Mouse (Mus musculus) intestine, embryonic 14.5 days (tissue): Measurements from ENCODE around the gene Cyp1a2. TPM values are rescaled to one million over a fixed set of nuclear protein-coding genes. Genes with fewer than 3 reads are reported as not detected.

Experiments
- ATAC-seq: fragments of 200-750 bp; cut with Nextera tagmentation; replicated peaks from 2 replicates; pipeline ENCODE4 v1.8.0; 2017; ENCODE audit warnings: low read depth, moderate number of reproducible peaks, moderate TSS enrichment, moderate library complexity; ENCODE audit not compliant: low FRiP score, low TSS enrichment
- DNase-seq: peaks from one replicate; pipeline ENCODE4 v3.0.0-alpha.2; 2018; ENCODE audit warnings: low spot score
- H3K27ac ChIP-seq: fragments of 300-500 bp; sonication (generic); 2 replicates; pipeline ENCODE4 v1.5.1; 2014; ENCODE audit warnings: low read depth, mild to moderate bottlenecking, control low read depth
- H3K27me3 ChIP-seq: fragments of 300-500 bp; sonication (generic); replicated peaks from 2 replicates; pipeline ENCODE4 v1.6.1; 2014; ENCODE audit warnings: low read length, control low read depth; ENCODE audit not compliant: control insufficient read depth, insufficient read depth
- H3K36me3 ChIP-seq: fragments of 300-500 bp; sonication (generic); 2 replicates; pipeline ENCODE4 v1.6.1; 2014; ENCODE audit warnings: low read length, control low read depth; ENCODE audit not compliant: control insufficient read depth, insufficient read depth
- H3K4me1 ChIP-seq: fragments of 300-500 bp; sonication (generic); replicated peaks from 2 replicates; pipeline ENCODE4 v1.6.1; 2014; ENCODE audit warnings: low read length, control low read depth, mixed read lengths; ENCODE audit not compliant: control insufficient read depth, insufficient read depth
- H3K4me2 ChIP-seq: fragments of 300-500 bp; sonication (generic); 2 replicates; pipeline ENCODE4 v1.6.1; 2014; ENCODE audit warnings: low read length
- H3K4me3 ChIP-seq: fragments of 300-500 bp; sonication (generic); 2 replicates; pipeline ENCODE4 v1.5.1; 2014; ENCODE audit warnings: low read depth, low read length, control low read depth, mixed read lengths
- H3K9ac ChIP-seq: fragments of 300-500 bp; sonication (generic); 2 replicates; pipeline ENCODE4 v1.6.1; 2014; ENCODE audit warnings: mild to moderate bottlenecking, low read length
- H3K9me3 ChIP-seq: fragments of 300-500 bp; sonication (generic); 2 replicates; pipeline ENCODE4 v1.6.1; 2016; ENCODE audit warnings: low read length, control low read depth; ENCODE audit not compliant: control insufficient read depth
- WGBS: fragments of 180-500 bp; shearing (Covaris S2); extraction: QIAGEN DNeasy Blood & Tissue Kit; methylation state at CpG from one replicate; pipeline ENCODE4 v1.1.7; 2014; 5-methylcytosine and 5-hydroxymethylcytosine counted together
- polyA plus RNA-seq: library from polyadenylated mRNA; unstranded; fragments of >200 nt; fragmentation: Nextera tagmentation; extraction: Ambion mirVana; gene quantifications from 2 replicates; pipeline ENCODE4 v1.2.1, GENCODE M21; 2014

Gene Cyp1a2
- polyA plus RNA-seq, 1 experiment from 2014 or later = not detected

DNA sequence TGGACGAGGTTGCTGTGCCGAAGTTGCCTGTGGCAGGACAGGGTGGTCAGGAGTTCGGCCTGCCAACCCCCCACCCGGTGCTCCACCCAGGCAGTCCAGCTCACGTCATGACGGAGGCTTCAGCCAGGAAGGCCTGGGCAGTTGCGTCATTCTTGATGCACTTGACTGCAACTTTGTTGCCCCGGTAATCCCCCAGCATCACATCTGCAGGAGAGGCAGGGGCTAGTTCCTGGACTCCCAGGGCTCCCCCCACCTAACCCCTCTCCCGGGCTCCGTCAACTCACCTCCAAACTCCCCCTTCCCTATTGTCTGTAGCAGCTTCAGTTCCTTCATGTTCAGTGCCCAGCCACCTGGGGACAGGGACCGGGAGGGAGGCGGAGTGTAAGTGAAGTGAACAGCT lies 54.8 kb downstream of the Cyp1a2 start:
- WGBS = 91% methylated on average over 12 of the region's 12 CpGs
- ATAC-seq (no peak), DNase-seq (no peak)
- H3K9me3 ChIP-seq = no peaks in the 10 kb centered on the region
- no peaks in the 10 kb centered on the region; the same call in 1 of the 2 replicates for H3K4me1 ChIP-seq
- no peak overlapping the region for H3K9ac ChIP-seq
- H3K27me3 ChIP-seq = no peaks in the 10 kb centered on the region
- no peak overlapping the region for H3K4me2 ChIP-seq
- H3K36me3 ChIP-seq = peaks cover 77% of the 10 kb centered on the region
- no peak overlapping the region for H3K4me3 ChIP-seq
- H3K27ac ChIP-seq = no peak overlapping the region

DNA sequence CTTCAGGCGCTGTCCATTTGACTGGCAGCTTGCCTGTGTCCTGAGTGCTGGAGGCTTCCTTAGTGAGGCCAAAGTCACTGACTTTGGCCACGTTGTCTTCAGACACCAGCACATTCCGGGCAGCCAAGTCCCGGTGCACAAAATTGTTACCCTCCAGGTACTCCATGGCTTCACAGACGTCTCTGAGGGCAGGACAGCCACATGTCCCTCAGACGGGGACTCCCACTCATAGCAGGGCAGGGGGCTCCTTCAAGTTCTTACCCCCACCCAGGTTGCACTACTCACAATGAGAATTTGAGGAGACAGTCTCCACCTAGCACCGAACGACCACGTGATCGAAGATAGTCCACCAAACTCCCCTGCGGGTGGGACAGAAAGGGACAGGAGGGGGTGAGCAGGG lies 55.6 kb downstream of the Cyp1a2 start:
- no peak overlapping the region for H3K9ac ChIP-seq
- no peak for DNase-seq
- no peak overlapping the region for H3K4me3 ChIP-seq
- no peaks in the 10 kb centered on the region for H3K4me1 ChIP-seq
- no peaks in the 10 kb centered on the region for H3K27me3 ChIP-seq
- peaks cover 72% of the 10 kb centered on the region for H3K36me3 ChIP-seq
- H3K27ac ChIP-seq = no peak overlapping the region
- no peak overlapping the region for H3K4me2 ChIP-seq
- ATAC-seq = no peak
- 90% methylated on average over 11 of the region's 11 CpGs for WGBS
- H3K9me3 ChIP-seq = no peaks in the 10 kb centered on the region

DNA sequence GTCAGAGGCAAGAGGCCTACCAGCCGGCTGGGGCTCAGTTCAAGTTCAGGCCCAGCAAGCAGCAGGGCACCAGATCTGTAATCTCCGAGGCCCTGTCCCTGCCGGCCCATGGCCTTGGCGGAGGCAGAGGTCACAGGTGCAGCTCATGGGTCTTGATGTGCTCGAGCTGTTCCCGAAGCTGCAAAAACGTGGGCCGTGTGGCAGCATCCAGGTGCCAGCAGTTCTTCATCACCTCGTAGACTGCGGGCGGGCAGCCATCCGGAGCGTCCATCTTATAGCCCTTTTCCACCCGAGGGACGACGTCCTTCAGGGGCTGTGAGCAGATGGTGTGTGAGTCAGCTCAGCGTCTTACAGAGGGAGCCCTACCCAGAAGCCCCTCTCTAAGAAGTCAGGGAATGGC lies 56.3 kb downstream of the Cyp1a2 start:
- Histone ChIP-seq H3K9ac (no peak overlapping the region), H3K4me2 (no peak overlapping the region), H3K4me1 (no peaks in the 10 kb centered on the region), H3K27ac (no peak overlapping the region), H3K4me3 (no peak overlapping the region), H3K27me3 (no peaks in the 10 kb centered on the region), H3K36me3 (peaks cover 72% of the 10 kb centered on the region), H3K9me3 (no peaks in the 10 kb centered on the region)
- DNase-seq (no peak), ATAC-seq (no peak)
- WGBS = 91% methylated on average over 17 of the region's 17 CpGs

Other genes starting within 250 kb of the Cyp1a2 start
- 27.5 and 29.2 TPM in 2 replicates for gene Ppcdc, start 243.6 kb downstream of the Cyp1a2 start, polyA plus RNA-seq
- gene Scamp5, start 215.6 kb downstream of the Cyp1a2 start, polyA plus RNA-seq = 13.1 and 13.7 TPM in 2 replicates
- gene Rpp25, start 179.7 kb downstream of the Cyp1a2 start, polyA plus RNA-seq = 8.6 and 10.7 TPM in 2 replicates
- gene Cox5a, start 162.4 kb downstream of the Cyp1a2 start, polyA plus RNA-seq = 622 and 687 TPM in 2 replicates
- 18.9 and 21.9 TPM in 2 replicates for gene Fam219b, start 146.2 kb downstream of the Cyp1a2 start, polyA plus RNA-seq
- 40.4 and 42.7 TPM in 2 replicates for gene Mpi, start 130.9 kb downstream of the Cyp1a2 start, polyA plus RNA-seq
- 75.5 and 80.2 TPM in 2 replicates for gene Scamp2, start 122.8 kb downstream of the Cyp1a2 start, polyA plus RNA-seq
- gene Ulk3, start 94.3 kb downstream of the Cyp1a2 start, polyA plus RNA-seq = 14.2 and 14.3 TPM in 2 replicates
- not detected in 2 replicates for gene Cplx3, start 77.4 kb downstream of the Cyp1a2 start, polyA plus RNA-seq
- gene Lman1l, start 62.9 kb downstream of the Cyp1a2 start, polyA plus RNA-seq = not detected in 2 replicates
- gene Csk, start 30.1 kb downstream of the Cyp1a2 start, polyA plus RNA-seq = 28.0 and 31.4 TPM in 2 replicates
- not detected in 2 replicates for gene Cyp1a1, start 4.2 kb upstream of the Cyp1a2 start, polyA plus RNA-seq
- 25.1 and 25.7 TPM in 2 replicates for gene Edc3, start 24.8 kb upstream of the Cyp1a2 start, polyA plus RNA-seq
- gene Clk3, start 82.2 kb upstream of the Cyp1a2 start, polyA plus RNA-seq = 64.2 and 69.6 TPM in 2 replicates
- 7.3 and 8.4 TPM in 2 replicates for gene Arid3b, start 153.1 kb upstream of the Cyp1a2 start, polyA plus RNA-seq
- gene Ubl7, start 227.3 kb upstream of the Cyp1a2 start, polyA plus RNA-seq = 91.4 and 96.8 TPM in 2 replicates